In genomic region chr15:101283911-101284750, GRCm38 (mm10) we compare ENCODE assay signal across 8 mouse cellular contexts. TPM values are rescaled to one million over a fixed set of nuclear protein-coding genes. Genes with fewer than 3 reads are reported as not detected.
DNase-seq lines count a peak whose midpoint lies in the region; ATAC-seq lines count a peak whose summit lies in the region.

TSS of gene Atg101 (plus strand) at chr15:101284272.

- peaks cover 29% of the 10 kb centered on the region for H3K36me3 ChIP-seq in heart, embryonic 10.5 days
- peaks cover 30% of the 10 kb centered on the region for H3K36me3 ChIP-seq in kidney, embryonic 15.5 days

- H3K9me3 ChIP-seq in heart, embryonic 10.5 days = no peaks in the 10 kb centered on the region
- H3K9me3 ChIP-seq in kidney, embryonic 15.5 days (replicated peaks) = no peaks in the 10 kb centered on the region

- H3K27ac ChIP-seq in heart, embryonic 10.5 days = peak within 1 kb of the TSS; percentile 97
- H3K27ac ChIP-seq in kidney, embryonic 15.5 days = peak within 1 kb of the TSS; percentile 89

- H3K4me3 ChIP-seq in heart, embryonic 10.5 days = peak within 1 kb of the TSS; percentile 93
- H3K4me3 ChIP-seq in kidney, embryonic 15.5 days (replicated peaks) = peak within 1 kb of the TSS; percentile 83

- peak; percentile 96 for DNase-seq in B cell, adult 2 months
- peak; percentile 97 for DNase-seq in brain, adult 2 months (ENCODE audit: low read depth, low spot score)
- peak; percentile 96 for DNase-seq in heart, embryonic 10.5 days (ENCODE audit: low spot score)
- peak; percentile 91 for DNase-seq in liver
- DNase-seq in spleen, postnatal 4 days (ENCODE audit: low spot score in 2 of 2) = peak; percentile 91 to 96

- under 1% methylated on average over 61 of the region's 61 CpGs for WGBS in heart, embryonic 10.5 days
- under 1% methylated on average over 61 of the region's 61 CpGs for WGBS in kidney, embryonic 15.5 days

- H3K9ac ChIP-seq in kidney, embryonic 15.5 days = peak within 1 kb of the TSS; percentile 82

- H3K27me3 ChIP-seq in heart, embryonic 10.5 days (ENCODE audit: insufficient read depth, poor library complexity, severe bottlenecking) = no peaks in the 10 kb centered on the region
- no peaks in the 10 kb centered on the region for H3K27me3 ChIP-seq in kidney, embryonic 15.5 days

- peak within 1 kb of the TSS; percentile 87 for H3K4me2 ChIP-seq in kidney, embryonic 15.5 days

- peak; percentile 97 for ATAC-seq in erythroblast, adult 5-6 weeks (replicated peaks; ENCODE audit: low FRiP score, poor library complexity, severe bottlenecking)
- ATAC-seq in kidney, embryonic 15.5 days (replicated peaks; ENCODE audit: low FRiP score) = peak; percentile 93
- peak; percentile 86 for ATAC-seq in monocyte, adult 5-6 weeks (replicated peaks; ENCODE audit: insufficient number of reproducible peaks, low FRiP score, low TSS enrichment, poor library complexity, severe bottlenecking)

- H3K4me1 ChIP-seq in heart, embryonic 10.5 days = peaks cover 24% of the 10 kb centered on the region
- H3K4me1 ChIP-seq in kidney, embryonic 15.5 days = peaks cover 33% of the 10 kb centered on the region

RNA-seq across cellular contexts. Expression of gene Atg101, which starts in this region (rescaled TPM):
- 7.9 and 14.2 TPM in 2 replicates for total RNA-seq in erythroblast, adult 5-6 weeks (2015; ENCODE audit: low replicate concordance)
- total RNA-seq in erythroblast, adult 5-6 weeks (2017; ENCODE audit: low replicate concordance) = 13.0 and 14.1 TPM in 2 replicates
- 59.5 and 77.0 TPM in 2 replicates for polyA plus RNA-seq in heart, embryonic 10.5 days (2016; fragmentation: Nextera tagmentation; extraction: Ambion mirVana)
- 75.0 and 80.1 TPM in 2 replicates for polyA plus RNA-seq in kidney, embryonic 15.5 days (2015; fragmentation: Nextera tagmentation; extraction: Ambion mirVana)
- 52.9 to 72.0 TPM (median 58.7 TPM) in 3 replicates for total RNA-seq in monocyte, adult 5-6 weeks (2017)

Comparison
In these comparisons a context has a peak if more than half of its experiments do, and no peak if none do; other contexts are left out.
1. Peak in every context shown above with its lines: DNase-seq, ATAC-seq, H3K4me3 ChIP-seq and H3K27ac ChIP-seq.